Mouse (Mus musculus) lung, embryonic 16.5 days (tissue): ENCODE data around the gene Zdhhc9. TPM values are rescaled to one million over a fixed set of nuclear protein-coding genes. Genes with fewer than 3 reads are reported as not detected.

Source experiments
- polyA plus RNA-seq: library from polyadenylated mRNA; unstranded; fragments of >200 nt; fragmentation: Nextera tagmentation; extraction: Ambion mirVana; gene quantifications from 2 replicates; pipeline ENCODE4 v1.2.1, GENCODE M21; 2015

Zdhhc9 gene
- polyA plus RNA-seq, 1 experiment from 2014 or later, result 2.9 TPM

Other genes starting within 250 kb of the Zdhhc9 start
- 9.8 and 12.4 TPM in 2 replicates for gene Apln, start 174.0 kb downstream of the Zdhhc9 start, polyA plus RNA-seq
- gene Xpnpep2, start 100.2 kb downstream of the Zdhhc9 start, polyA plus RNA-seq, result 1.1 and 1.5 TPM in 2 replicates
- gene Sash3, start 62.4 kb downstream of the Zdhhc9 start, polyA plus RNA-seq, result 4.1 and 6.7 TPM in 2 replicates
- 14.0 and 15.3 TPM in 2 replicates for gene Utp14a, start 48.0 kb upstream of the Zdhhc9 start, polyA plus RNA-seq
- gene Bcorl1, start 132.5 kb upstream of the Zdhhc9 start, polyA plus RNA-seq, result 4.5 and 5.2 TPM in 2 replicates